Mouse (Mus musculus) liver, adult 2 months (tissue): ENCODE measurements around the gene Zfp217.
A peak's percentile ranks its signal among the peaks of the same experiment; 100 is the strongest.

Experiments
- CTCF ChIP-seq: fragments of 200-500 bp; IDR thresholded peaks from 2 replicates; pipeline ENCODE4 v1.5.1; 2011; ENCODE audit warnings: low read depth, low read length, control low read depth
- POLR2A ChIP-seq: fragments of 200-500 bp; IDR thresholded peaks from 2 replicates; pipeline ENCODE4 v1.6.1; 2011; ENCODE audit warnings: low read length, control low read depth; ENCODE audit not compliant: insufficient read depth; ENCODE audit errors: extremely low read depth

- TF ChIP-seq POLR2A (no peak), CTCF (peak; percentile 81)
Measured at GRCm38 (mm10) chr2:170060066-170060465, 87.8 kb downstream of the Zfp217 start.
